Mouse (Mus musculus): ENCODE results near the gene Wnt2b. TPM values are rescaled to one million over a fixed set of nuclear protein-coding genes. Genes with fewer than 3 reads are reported as not detected.
A peak's percentile ranks its signal among the peaks of the same experiment; 100 is the strongest.

Wnt2b gene
- polyA plus RNA-seq, 1 experiment from 2014 or later, result 3.4 TPM

DNA sequence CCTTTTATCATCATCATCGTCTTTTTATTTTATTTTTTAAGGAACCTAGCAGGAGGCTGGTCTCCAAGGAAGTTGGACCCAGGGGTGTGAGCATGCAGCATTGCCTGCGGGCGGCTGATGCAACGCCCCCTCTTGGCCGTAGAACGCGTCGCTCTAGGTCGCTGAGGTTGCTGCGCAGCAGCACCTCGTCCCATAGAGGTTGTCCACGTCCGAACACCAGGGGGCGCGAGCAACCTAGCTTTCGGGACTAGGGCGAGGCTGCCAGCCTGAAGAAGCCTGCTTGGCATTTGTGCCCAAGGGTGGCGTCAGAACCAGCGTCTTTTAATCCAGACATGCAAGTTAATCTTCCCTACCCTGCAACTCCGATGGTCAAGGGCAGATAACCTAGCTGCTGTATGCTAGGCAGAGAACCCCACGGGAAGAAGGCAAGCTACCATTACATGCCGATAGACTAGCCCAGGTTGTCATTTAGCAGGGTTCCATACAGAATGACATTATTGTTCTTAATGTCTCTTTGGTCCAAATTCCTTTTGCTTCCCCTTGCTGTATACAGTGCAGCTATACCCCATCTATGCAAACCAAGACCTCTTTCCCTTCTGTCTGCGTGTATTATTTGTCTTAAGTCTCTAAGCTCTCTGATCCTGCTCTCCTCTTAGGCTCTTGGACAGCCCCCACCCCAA lies 31.1 kb upstream of the Wnt2b start:
- Histone ChIP-seq H3K4me2 (peak overlapping the region; percentile 40), H3K27ac (ENCODE audit: low read depth) (no peak overlapping the region), H3K4me1 (ENCODE audit: insufficient read depth) (peaks cover 6% of the 10 kb centered on the region; the same call in 1 of the 2 replicates), H3K9ac (no peak overlapping the region), H3K36me3 (ENCODE audit: insufficient read depth) (no peaks in the 10 kb centered on the region), H3K27me3 (ENCODE audit: insufficient read depth, low read length) (no peaks in the 10 kb centered on the region), H3K4me3 (ENCODE audit: low read depth, low read length) (no peak overlapping the region), H3K9me3 (ENCODE audit: low read depth, low read length) (no peaks in the 10 kb centered on the region)
- WGBS, result 9% methylated on average over 23 of the region's 23 CpGs
- DNase-seq, result peak; percentile 97
- ATAC-seq (ENCODE audit: insufficient read depth), result peak; percentile 70
- TF ChIP-seq CTCF (IDR thresholded peaks at IDR 0.05; ENCODE audit: low read depth), result peak; percentile 98

DNA sequence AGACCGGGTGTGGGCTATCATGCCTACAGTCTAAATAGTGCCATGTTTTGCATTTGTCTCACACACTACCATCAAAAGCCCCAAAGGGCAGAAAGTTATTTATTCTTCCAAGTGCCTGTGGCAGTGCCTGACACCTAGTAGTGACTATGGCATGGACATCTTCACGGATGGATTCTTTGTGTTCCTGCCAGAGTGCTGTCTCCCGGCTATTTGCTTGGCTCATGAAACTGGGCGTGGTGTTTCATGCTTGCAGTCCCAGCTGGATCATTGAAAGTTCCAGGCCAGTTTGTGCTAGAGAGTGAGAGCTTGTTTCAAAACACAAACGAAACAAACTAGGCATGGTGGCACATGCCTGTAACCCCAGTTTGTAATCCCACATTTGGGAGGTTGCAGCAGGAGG lies 30.0 kb upstream of the Wnt2b start:
- Histone ChIP-seq H3K27ac (ENCODE audit: low read depth) (no peak overlapping the region), H3K4me2 (no peak overlapping the region), H3K9me3 (ENCODE audit: low read depth, low read length) (no peaks in the 10 kb centered on the region), H3K27me3 (ENCODE audit: insufficient read depth, low read length) (no peaks in the 10 kb centered on the region), H3K36me3 (ENCODE audit: insufficient read depth) (no peaks in the 10 kb centered on the region), H3K4me1 (ENCODE audit: insufficient read depth) (peaks cover 6% of the 10 kb centered on the region; the same call in 1 of the 2 replicates), H3K9ac (no peak overlapping the region), H3K4me3 (ENCODE audit: low read depth, low read length) (no peak overlapping the region)
- peak; percentile 55 for DNase-seq
- ATAC-seq (ENCODE audit: insufficient read depth), result no peak
- 52% methylated on average over 5 of the region's 5 CpGs for WGBS
- no peak for TF ChIP-seq CTCF (IDR thresholded peaks at IDR 0.05; ENCODE audit: low read depth)

DNA sequence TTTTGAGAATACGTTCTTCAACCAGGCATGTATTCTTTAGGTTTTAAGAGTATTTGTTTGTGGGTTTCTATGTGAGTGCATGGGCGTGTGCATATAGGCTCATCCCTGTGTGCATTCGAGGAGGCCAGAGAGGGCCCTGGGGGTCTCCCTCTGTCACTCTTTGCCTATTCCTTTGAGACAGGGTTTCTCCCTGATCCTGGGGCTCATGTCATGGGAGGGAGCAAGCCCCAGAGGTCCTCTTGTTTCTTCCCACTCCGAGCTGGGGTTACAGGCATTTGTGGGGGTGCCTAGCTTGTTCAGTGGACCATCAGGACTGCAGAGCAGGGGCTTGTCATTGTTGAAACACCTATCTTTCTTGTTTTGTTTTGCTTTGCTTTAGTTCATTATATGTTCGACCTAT lies 26.2 kb upstream of the Wnt2b start:
- no peak overlapping the region for H3K4me3 ChIP-seq (ENCODE audit: low read depth, low read length)
- 71% methylated on average over 5 of the region's 5 CpGs for WGBS
- no peak overlapping the region for H3K9ac ChIP-seq
- TF ChIP-seq CTCF (IDR thresholded peaks at IDR 0.05; ENCODE audit: low read depth), result no peak
- ATAC-seq (ENCODE audit: insufficient read depth) (no peak), DNase-seq (no peak)
- H3K27me3 ChIP-seq (ENCODE audit: insufficient read depth, low read length), result no peaks in the 10 kb centered on the region
- no peaks in the 10 kb centered on the region for H3K36me3 ChIP-seq (ENCODE audit: insufficient read depth)
- no peaks in the 10 kb centered on the region for H3K4me1 ChIP-seq (ENCODE audit: insufficient read depth)
- no peak overlapping the region for H3K27ac ChIP-seq (ENCODE audit: low read depth)
- no peaks in the 10 kb centered on the region for H3K9me3 ChIP-seq (ENCODE audit: low read depth, low read length)
- no peak overlapping the region for H3K4me2 ChIP-seq

DNA sequence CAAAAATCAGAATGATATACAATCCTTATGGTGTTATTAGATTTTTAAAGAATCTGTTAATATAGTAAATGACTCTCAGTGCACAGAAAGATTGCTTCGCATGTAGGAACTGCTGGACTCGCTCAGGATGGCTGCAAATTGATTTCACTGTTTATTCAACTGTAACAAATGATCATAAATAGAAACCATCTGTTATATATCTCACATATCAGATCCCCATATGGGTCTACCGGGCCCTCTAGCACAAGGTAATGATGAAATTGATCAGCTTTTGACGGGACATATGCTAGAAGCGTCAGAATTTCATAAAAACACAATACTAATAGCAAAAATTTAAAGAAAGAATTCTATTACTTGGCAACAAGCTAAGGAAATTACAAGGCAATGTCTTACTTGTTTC lies 18.0 kb upstream of the Wnt2b start:
- H3K9me3 ChIP-seq (ENCODE audit: low read depth, low read length), result no peaks in the 10 kb centered on the region

DNA sequence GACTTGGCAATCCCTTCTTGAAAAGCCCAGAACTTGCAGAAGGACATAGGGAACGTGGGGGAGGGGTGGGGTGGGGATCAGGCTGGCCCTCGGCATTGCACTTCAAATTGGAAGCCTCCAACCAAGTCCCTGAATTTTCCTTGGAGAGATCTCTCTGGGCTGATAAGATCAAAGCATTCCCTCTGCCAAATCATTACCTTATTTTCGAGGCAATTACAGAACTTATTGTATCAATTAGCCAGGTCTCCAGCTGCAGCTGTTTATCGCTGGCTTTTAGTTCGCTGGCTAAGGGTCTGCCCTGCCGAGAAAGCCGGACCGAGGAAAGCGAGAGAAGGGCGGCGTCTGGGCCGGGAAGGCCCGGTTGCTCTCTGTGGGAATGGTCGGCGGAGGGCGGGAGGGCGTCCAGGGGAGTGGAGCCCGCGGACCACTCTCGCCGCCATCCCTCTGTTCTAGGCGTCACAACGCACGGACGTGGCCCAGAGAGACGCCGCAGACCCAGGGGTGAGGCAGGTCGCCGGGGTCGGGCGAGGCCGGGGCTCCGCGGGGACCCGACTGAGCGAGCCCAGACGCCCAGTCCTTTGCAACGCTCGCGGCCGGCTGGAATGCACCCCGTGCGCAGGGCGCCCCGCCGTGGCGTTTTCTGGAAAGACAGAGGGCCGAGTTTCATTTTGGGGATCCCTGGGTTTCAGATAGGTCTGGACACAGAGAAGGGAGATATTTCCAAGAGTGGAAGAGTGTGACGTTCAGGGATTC lies 6.0 kb upstream of the Wnt2b start:
- ATAC-seq (ENCODE audit: insufficient read depth), result peak; percentile 72
- H3K4me2 ChIP-seq, result peak overlapping the region; percentile 74
- H3K27ac ChIP-seq (ENCODE audit: low read depth), result peak overlapping the region; percentile 83
- H3K36me3 ChIP-seq (ENCODE audit: insufficient read depth), result no peaks in the 10 kb centered on the region
- peak overlapping the region; percentile 54 for H3K4me3 ChIP-seq (ENCODE audit: low read depth, low read length)
- peaks cover 17% of the 10 kb centered on the region; the same call in 1 of the 2 replicates for H3K4me1 ChIP-seq (ENCODE audit: insufficient read depth)
- TF ChIP-seq CTCF (IDR thresholded peaks at IDR 0.05; ENCODE audit: low read depth), result peak; percentile 72
- H3K9me3 ChIP-seq (ENCODE audit: low read depth, low read length), result no peaks in the 10 kb centered on the region
- under 1% methylated on average over 49 of the region's 49 CpGs for WGBS
- peaks cover 2% of the 10 kb centered on the region; the same call in 1 of the 2 replicates for H3K27me3 ChIP-seq (ENCODE audit: insufficient read depth, low read length)
- peak overlapping the region; percentile 69 for H3K9ac ChIP-seq
- peak; percentile 95 for DNase-seq

More for the DNA sequence above, 18.0 kb upstream of the Wnt2b start:
- Histone ChIP-seq H3K27me3 (ENCODE audit: insufficient read depth, low read length) (no peaks in the 10 kb centered on the region), H3K36me3 (ENCODE audit: insufficient read depth) (no peaks in the 10 kb centered on the region), H3K9ac (no peak overlapping the region), H3K27ac (ENCODE audit: low read depth) (no peak overlapping the region), H3K4me2 (no peak overlapping the region), H3K4me3 (ENCODE audit: low read depth, low read length) (no peak overlapping the region), H3K4me1 (ENCODE audit: insufficient read depth) (no peaks in the 10 kb centered on the region)
- 64% methylated on average over 5 of the region's 5 CpGs for WGBS
- ATAC-seq (ENCODE audit: insufficient read depth) (no peak), DNase-seq (no peak)
- no peak for TF ChIP-seq CTCF (IDR thresholded peaks at IDR 0.05; ENCODE audit: low read depth)

DNA sequence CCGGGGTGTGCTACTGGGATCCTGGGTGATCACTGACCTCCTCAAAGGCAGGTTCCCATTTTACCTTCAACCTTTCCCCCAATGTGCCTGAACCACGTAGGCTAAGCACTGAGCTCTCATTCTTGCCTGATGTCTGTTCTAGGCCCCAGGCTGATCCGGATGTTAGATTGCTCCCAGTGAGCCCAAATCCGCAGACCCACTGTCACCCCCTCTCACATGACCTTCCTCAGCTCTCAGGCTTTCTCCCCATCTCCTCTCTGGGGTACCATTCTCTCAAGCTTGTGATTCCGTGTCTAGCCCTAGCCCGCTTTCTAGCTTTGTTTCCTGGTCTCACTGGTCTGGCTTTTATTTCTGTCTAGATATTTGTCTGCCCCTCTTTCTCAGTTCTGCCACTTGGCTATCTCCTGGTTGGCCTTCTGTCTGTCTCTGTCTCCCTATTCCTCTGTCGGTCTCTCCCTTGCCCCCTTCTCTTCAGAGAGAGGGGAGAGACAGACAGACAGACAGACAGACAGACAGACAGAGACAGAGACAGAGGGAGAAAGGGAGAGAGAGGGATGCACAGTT lies 4.4 kb upstream of the Wnt2b start:
- H3K4me2 ChIP-seq, result no peak overlapping the region
- no peak for TF ChIP-seq CTCF (IDR thresholded peaks at IDR 0.05; ENCODE audit: low read depth)
- no peaks in the 10 kb centered on the region for H3K36me3 ChIP-seq (ENCODE audit: insufficient read depth)
- no peak overlapping the region for H3K9ac ChIP-seq
- H3K4me1 ChIP-seq (ENCODE audit: insufficient read depth), result peaks cover 23% of the 10 kb centered on the region; the same call in 1 of the 2 replicates
- no peaks in the 10 kb centered on the region for H3K9me3 ChIP-seq (ENCODE audit: low read depth, low read length)
- DNase-seq (no peak), ATAC-seq (ENCODE audit: insufficient read depth) (no peak)
- no peak overlapping the region for H3K27ac ChIP-seq (ENCODE audit: low read depth)
- no peak overlapping the region for H3K4me3 ChIP-seq (ENCODE audit: low read depth, low read length)
- WGBS, result 75% methylated on average over 7 of the region's 7 CpGs
- H3K27me3 ChIP-seq (ENCODE audit: insufficient read depth, low read length), result peaks cover 16% of the 10 kb centered on the region

All from lung, embryonic 14.5 days (tissue).